Mouse (Mus musculus): ENCODE data around the gene Fbxo27.

- peak; percentile 99 for TF ChIP-seq CTCF (IDR thresholded peaks at IDR 0.05; ENCODE audit: low read depth)
- TF ChIP-seq EP300 (IDR thresholded peaks at IDR 0.05; ENCODE audit: low read depth) = no peak
Observed at GRCm38 (mm10) chr7:28741709-28742438, 49.2 kb downstream of the Fbxo27 start, which contains the start of the genes Mrps12 and Sars2.

Data from liver, embryonic 14.5 days (tissue).